Mouse (Mus musculus): ENCODE data around the gene Sigirr. TPM values are rescaled to one million over a fixed set of nuclear protein-coding genes. Genes with fewer than 3 reads are reported as not detected.

The Sigirr gene
- polyA plus RNA-seq, 1 experiment from 2014 or later, result 1.7 TPM

Other genes with a start within 250 kb of the Sigirr start
- 0.20 TPM in 1 of 2 replicates, not detected in the other for gene Gm45785, start 244.2 kb downstream of the Sigirr start, polyA plus RNA-seq (2016; fragmentation: Nextera tagmentation; extraction: Ambion mirVana)
- gene Ric8a, start 243.6 kb downstream of the Sigirr start, polyA plus RNA-seq (2016; fragmentation: Nextera tagmentation; extraction: Ambion mirVana), result 69.2 and 78.3 TPM in 2 replicates
- 30.9 and 33.2 TPM in 2 replicates for gene Bet1l, start 243.0 kb downstream of the Sigirr start, polyA plus RNA-seq (2016; fragmentation: Nextera tagmentation; extraction: Ambion mirVana)
- 279 and 300 TPM in 2 replicates for gene Psmd13, start 218.6 kb downstream of the Sigirr start, polyA plus RNA-seq (2016; fragmentation: Nextera tagmentation; extraction: Ambion mirVana)
- 27.4 and 28.9 TPM in 2 replicates for gene Sirt3, start 218.3 kb downstream of the Sigirr start, polyA plus RNA-seq (2016; fragmentation: Nextera tagmentation; extraction: Ambion mirVana)
- gene Cox8b, start 200.1 kb downstream of the Sigirr start, polyA plus RNA-seq (2016; fragmentation: Nextera tagmentation; extraction: Ambion mirVana), result not detected in 2 replicates
- gene Nlrp6, start 179.7 kb downstream of the Sigirr start, polyA plus RNA-seq (2016; fragmentation: Nextera tagmentation; extraction: Ambion mirVana), result 0.08 and 0.18 TPM in 2 replicates
- gene Pgghg, start 159.2 kb downstream of the Sigirr start, polyA plus RNA-seq (2016; fragmentation: Nextera tagmentation; extraction: Ambion mirVana), result 13.1 and 14.9 TPM in 2 replicates
- 0.93 and 0.94 TPM in 2 replicates for gene Ifitm5, start 150.3 kb downstream of the Sigirr start, polyA plus RNA-seq (2016; fragmentation: Nextera tagmentation; extraction: Ambion mirVana)
- gene Gm45717, start 144.6 kb downstream of the Sigirr start, polyA plus RNA-seq (2016; fragmentation: Nextera tagmentation; extraction: Ambion mirVana), result not detected in 2 replicates
- 175 and 198 TPM in 2 replicates for gene Ifitm2, start 144.6 kb downstream of the Sigirr start, polyA plus RNA-seq (2016; fragmentation: Nextera tagmentation; extraction: Ambion mirVana)
- 7.8 and 10.3 TPM in 2 replicates for gene Ifitm1, start 133.4 kb downstream of the Sigirr start, polyA plus RNA-seq (2016; fragmentation: Nextera tagmentation; extraction: Ambion mirVana)
- 16.2 and 17.9 TPM in 2 replicates for gene Ifitm3, start 89.8 kb downstream of the Sigirr start, polyA plus RNA-seq (2016; fragmentation: Nextera tagmentation; extraction: Ambion mirVana)
- 0.29 TPM in 1 of 2 replicates, not detected in the other for gene Ifitm6, start 82.6 kb downstream of the Sigirr start, polyA plus RNA-seq (2016; fragmentation: Nextera tagmentation; extraction: Ambion mirVana)
- not detected in 2 replicates for gene Gm17387, start 71.4 kb downstream of the Sigirr start, polyA plus RNA-seq (2016; fragmentation: Nextera tagmentation; extraction: Ambion mirVana)
- 41.9 and 45.3 TPM in 2 replicates for gene B4galnt4, start 39.5 kb downstream of the Sigirr start, polyA plus RNA-seq (2016; fragmentation: Nextera tagmentation; extraction: Ambion mirVana)
- 1.6 and 1.8 TPM in 2 replicates for gene Pkp3, start 22.4 kb downstream of the Sigirr start, polyA plus RNA-seq (2016; fragmentation: Nextera tagmentation; extraction: Ambion mirVana)
- gene Ano9, start 17.2 kb upstream of the Sigirr start, polyA plus RNA-seq (2016; fragmentation: Nextera tagmentation; extraction: Ambion mirVana), result not detected in 2 replicates
- gene Ptdss2, start 21.8 kb upstream of the Sigirr start, polyA plus RNA-seq (2016; fragmentation: Nextera tagmentation; extraction: Ambion mirVana), result 67.5 and 76.6 TPM in 2 replicates
- 47.4 and 54.9 TPM in 2 replicates for gene Rnh1, start 72.3 kb upstream of the Sigirr start, polyA plus RNA-seq (2016; fragmentation: Nextera tagmentation; extraction: Ambion mirVana)
- 93.4 and 96.4 TPM in 2 replicates for gene Hras, start 93.4 kb upstream of the Sigirr start, polyA plus RNA-seq (2016; fragmentation: Nextera tagmentation; extraction: Ambion mirVana)
- 13.1 and 14.4 TPM in 2 replicates for gene Lrrc56, start 93.6 kb upstream of the Sigirr start, polyA plus RNA-seq (2016; fragmentation: Nextera tagmentation; extraction: Ambion mirVana)
- 3.7 and 3.8 TPM in 2 replicates for gene Lmntd2, start 113.5 kb upstream of the Sigirr start, polyA plus RNA-seq (2016; fragmentation: Nextera tagmentation; extraction: Ambion mirVana)
- gene Rassf7, start 115.3 kb upstream of the Sigirr start, polyA plus RNA-seq (2016; fragmentation: Nextera tagmentation; extraction: Ambion mirVana), result 40.1 and 40.6 TPM in 2 replicates
- gene Phrf1, start 128.2 kb upstream of the Sigirr start, polyA plus RNA-seq (2016; fragmentation: Nextera tagmentation; extraction: Ambion mirVana), result 107 and 112 TPM in 2 replicates
- 0.81 and 0.84 TPM in 2 replicates for gene Irf7, start 165.9 kb upstream of the Sigirr start, polyA plus RNA-seq (2016; fragmentation: Nextera tagmentation; extraction: Ambion mirVana)
- not detected in 2 replicates for gene Cdhr5, start 176.2 kb upstream of the Sigirr start, polyA plus RNA-seq (2016; fragmentation: Nextera tagmentation; extraction: Ambion mirVana)
- 0.64 and 1.3 TPM in 2 replicates for gene Sct, start 178.6 kb upstream of the Sigirr start, polyA plus RNA-seq (2016; fragmentation: Nextera tagmentation; extraction: Ambion mirVana)
- 0.39 and 0.68 TPM in 2 replicates for gene Drd4, start 191.4 kb upstream of the Sigirr start, polyA plus RNA-seq (2016; fragmentation: Nextera tagmentation; extraction: Ambion mirVana)
- 85.9 and 88.3 TPM in 2 replicates for gene Deaf1, start 227.1 kb upstream of the Sigirr start, polyA plus RNA-seq (2016; fragmentation: Nextera tagmentation; extraction: Ambion mirVana)
- 64.9 and 68.9 TPM in 2 replicates for gene Tmem80, start 227.2 kb upstream of the Sigirr start, polyA plus RNA-seq (2016; fragmentation: Nextera tagmentation; extraction: Ambion mirVana)
- 0.86 and 1.4 TPM in 2 replicates for gene Eps8l2, start 238.3 kb upstream of the Sigirr start, polyA plus RNA-seq (2016; fragmentation: Nextera tagmentation; extraction: Ambion mirVana)

Data from midbrain, embryonic 12.5 days (tissue).